Mouse (Mus musculus): ENCODE measurements around the gene Slc6a13.

Gene Slc6a13

DNA sequence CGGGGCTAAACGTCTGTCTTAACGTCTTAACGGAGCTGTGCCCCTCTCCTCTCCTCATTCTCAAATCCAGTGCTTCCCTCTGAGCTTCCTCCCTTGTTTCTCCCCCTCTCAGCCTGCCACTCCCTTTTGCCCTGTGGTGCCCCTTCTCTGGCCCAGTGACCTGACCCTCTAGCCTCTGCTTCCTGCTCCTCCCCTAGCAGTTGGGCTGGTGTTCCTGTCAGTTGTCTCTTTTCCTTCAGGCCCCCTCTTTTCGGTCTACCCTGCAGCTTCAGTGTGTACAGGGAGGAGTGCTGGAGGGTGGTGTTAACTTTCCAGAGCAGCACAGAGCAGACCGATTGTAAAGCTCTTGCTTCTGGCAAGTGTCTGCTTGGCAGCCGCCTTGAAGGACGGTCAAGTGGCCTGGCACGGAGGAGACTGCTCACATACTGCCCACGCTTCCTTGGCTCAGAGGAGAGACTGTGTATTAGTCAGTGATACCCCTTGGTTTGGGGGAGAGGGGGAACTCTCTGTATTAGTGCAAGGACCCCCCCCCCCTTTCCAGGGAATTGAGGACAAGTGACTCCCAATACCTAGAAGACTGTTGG is 26.6 kb downstream of the Slc6a13 start:
- no peak for DNase-seq (ENCODE audit: low read depth)

DNA sequence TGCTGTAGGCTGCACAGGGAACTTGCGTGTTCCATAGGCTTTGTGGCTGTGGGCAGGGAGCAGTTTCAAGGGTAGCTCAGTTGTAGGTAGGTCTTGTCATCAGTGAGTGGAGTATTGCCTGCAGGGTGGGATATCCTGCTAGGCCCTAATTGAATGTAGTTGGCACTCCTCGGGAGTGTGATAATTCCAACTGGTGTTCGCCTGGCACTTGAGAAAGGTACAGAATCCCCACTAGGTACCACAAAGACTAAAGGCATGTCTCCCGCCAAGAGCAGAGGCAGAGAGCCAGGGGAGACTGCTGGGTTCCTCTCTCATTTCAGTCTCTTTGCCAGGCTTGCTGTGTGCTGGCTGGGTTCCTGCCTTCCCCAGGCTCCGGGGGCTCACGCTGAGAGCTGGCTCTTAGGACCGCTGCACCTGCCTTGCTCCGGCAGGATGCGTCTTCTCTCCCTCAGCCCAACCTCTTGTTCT is 28.4 kb downstream of the Slc6a13 start:
- DNase-seq (ENCODE audit: low read depth), result no peak

DNA sequence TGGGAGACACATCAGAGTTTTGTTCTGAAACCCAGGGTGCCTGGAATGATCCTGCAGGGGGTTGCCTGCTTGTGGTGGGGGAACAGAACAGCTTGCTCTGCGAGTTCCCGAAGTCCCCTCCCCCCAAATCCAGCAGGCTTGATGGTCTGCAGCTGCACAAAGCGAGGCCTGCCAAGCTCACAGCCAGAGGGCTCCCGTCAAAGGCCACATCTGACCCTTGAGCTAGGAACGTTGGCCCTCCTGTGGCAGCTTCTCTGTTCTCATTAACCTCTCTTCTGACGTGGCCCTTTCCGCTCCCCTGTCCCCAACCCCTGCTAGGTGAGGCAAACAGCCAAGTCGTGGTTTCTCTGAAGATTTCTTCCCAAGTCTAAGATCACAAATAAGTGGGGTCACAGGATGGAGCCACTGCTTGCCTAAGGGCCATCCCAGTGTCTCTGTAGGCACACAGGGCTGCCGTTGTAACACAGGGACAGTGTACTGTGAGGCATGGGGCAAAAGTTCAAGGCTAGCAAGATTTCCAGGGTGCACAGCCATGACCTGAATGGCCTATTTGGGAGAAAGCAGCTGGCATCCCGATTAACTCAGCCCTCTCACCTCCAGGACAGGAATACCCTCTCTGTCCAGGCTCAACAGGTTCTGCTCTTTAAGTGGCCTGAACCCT is 30.0 kb downstream of the Slc6a13 start:
- no peak for DNase-seq (ENCODE audit: low read depth)

DNA sequence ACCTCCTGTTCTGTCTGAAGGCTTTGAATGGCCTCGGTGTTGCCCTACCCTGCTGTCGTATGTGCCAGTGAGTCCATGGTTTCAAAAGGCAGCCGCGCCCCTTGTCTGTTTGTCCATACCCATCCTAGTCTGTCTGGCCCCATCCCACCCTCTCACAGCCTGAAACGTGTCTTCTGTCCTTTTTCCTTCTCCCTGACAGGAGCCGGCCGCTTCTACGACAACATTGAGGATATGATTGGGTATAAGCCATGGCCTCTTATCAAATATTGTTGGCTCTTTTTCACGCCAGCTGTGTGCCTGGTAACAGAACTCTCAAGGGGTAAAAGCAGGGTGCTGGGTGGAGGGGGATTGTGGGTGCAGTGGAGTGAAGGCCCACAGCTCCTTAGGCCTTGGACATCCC is 35.8 kb downstream of the Slc6a13 start:
- no peak for DNase-seq (ENCODE audit: low read depth)

DNA sequence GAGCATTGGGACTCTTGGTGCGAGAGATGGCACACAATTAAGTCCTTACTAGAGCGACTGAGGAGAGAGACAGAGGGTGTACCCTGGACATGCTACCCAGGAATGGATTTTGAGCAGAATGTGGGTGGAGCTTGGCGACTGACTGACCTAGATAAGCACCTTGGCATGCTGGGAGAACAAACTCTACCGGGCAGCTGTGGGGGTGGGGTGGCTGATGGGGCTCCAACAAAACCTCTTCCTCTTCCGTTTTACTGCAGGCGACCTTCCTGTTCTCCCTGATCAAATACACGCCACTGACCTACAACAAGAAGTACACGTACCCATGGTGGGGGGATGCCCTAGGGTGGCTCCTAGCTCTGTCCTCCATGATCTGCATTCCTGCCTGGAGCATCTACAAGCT is 36.5 kb downstream of the Slc6a13 start:
- DNase-seq (ENCODE audit: low read depth), result no peak

DNA sequence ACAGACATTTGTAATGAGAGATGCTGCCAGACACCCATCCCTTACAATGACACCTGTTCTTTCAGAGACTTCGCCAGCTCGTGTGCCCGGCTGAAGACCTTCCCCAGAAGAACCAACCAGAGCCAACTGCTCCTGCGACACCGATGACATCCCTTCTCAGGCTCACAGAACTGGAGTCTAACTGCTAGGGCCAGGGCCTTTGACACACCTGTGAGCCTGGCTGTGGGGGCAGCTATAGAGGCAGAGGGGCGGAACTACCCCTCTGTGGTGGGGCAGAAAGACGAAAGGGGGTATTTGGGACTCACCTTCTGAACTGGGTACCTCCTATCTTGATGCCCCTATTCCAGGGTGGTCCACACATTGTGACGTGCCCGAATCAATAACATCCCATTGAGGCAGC is 37.2 kb downstream of the Slc6a13 start:
- DNase-seq (ENCODE audit: low read depth), result no peak

GRCm38 (mm10) chr6:121337770-121338518 is 37.9 kb downstream of the Slc6a13 start:
- DNase-seq (ENCODE audit: low read depth), result peak; percentile 80

- no peak for DNase-seq (ENCODE audit: low read depth)
Measured at GRCm38 (mm10) chr6:121338519-121338896, 38.5 kb downstream of the Slc6a13 start.

DNA sequence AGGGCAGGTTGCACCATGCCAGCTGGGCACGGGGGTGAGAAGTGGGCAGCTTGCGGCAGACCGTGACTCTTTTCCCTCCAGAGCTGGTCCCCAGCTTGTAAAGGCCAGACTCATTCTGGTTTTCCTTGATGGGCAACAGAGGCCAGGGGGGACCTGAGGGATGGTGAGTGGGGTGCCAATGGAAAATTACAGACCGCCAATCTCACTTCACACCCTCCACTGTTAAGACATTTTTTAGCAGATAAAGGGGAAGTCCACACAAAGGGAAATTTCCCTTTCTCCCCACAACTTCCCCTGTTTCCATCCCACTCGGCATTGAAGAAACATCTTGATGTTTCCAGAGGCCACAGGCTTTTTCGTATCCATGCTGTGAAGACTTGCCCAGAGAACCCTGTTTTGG is 41.6 kb downstream of the Slc6a13 start:
- no peak for DNase-seq (ENCODE audit: low read depth)

- no peak for DNase-seq (ENCODE audit: low read depth)
Measured at GRCm38 (mm10) chr6:121343026-121343770, 43.2 kb downstream of the Slc6a13 start, which contains the start of gene Slc6a12. Gene Slc6a12, plus strand, starts transcription at chr6:121343076.

DNA sequence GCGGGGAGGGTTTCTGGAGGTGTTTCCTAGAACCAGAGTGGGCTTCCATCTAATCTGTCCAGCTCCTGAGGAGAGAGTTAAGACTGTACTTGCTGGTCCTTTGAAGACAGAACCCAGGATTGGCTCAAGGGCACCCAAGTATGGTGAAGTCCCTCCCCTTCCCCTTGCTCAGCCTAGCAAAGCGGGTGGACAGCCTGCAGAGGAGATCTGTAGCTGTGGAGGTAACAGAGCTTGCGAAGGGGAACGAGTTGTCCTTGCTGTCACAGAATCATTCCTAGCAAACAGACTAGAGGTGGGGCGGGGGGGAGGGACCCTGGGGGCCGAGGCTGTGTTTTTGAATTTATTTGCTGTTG is 43.7 kb downstream of the Slc6a13 start:
- no peak for DNase-seq (ENCODE audit: low read depth)

GRCm38 (mm10) chr6:121344329-121344728 is 44.3 kb downstream of the Slc6a13 start:
- DNase-seq (ENCODE audit: low read depth), result no peak

GRCm38 (mm10) chr6:121346428-121346827 is 46.4 kb downstream of the Slc6a13 start:
- DNase-seq (ENCODE audit: low read depth), result no peak

DNA sequence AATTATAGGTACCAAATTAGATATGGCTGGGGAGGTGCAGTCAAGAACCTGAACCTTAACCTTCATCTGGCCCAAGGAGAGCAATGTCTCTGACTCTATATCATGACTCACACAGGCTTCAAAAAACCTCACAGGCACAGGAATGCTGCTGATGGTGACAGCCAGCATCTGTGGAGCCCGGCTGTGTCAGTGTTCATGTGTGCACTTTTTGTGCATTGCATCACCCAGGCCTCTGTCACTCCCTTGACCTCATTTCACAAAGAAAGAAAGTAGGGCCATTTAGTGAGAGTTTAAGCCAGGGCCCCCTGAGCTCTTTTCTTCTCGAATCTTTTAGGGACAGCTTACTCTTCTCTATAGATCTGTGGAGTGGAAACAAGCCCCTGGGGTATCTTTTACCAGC is 52.2 kb downstream of the Slc6a13 start:
- DNase-seq (ENCODE audit: low read depth), result no peak

- no peak for DNase-seq (ENCODE audit: low read depth)
Measured at GRCm38 (mm10) chr6:121356041-121356440, 56.0 kb downstream of the Slc6a13 start.

GRCm38 (mm10) chr6:121357232-121357631 is 57.2 kb downstream of the Slc6a13 start:
- DNase-seq (ENCODE audit: low read depth), result no peak

DNA sequence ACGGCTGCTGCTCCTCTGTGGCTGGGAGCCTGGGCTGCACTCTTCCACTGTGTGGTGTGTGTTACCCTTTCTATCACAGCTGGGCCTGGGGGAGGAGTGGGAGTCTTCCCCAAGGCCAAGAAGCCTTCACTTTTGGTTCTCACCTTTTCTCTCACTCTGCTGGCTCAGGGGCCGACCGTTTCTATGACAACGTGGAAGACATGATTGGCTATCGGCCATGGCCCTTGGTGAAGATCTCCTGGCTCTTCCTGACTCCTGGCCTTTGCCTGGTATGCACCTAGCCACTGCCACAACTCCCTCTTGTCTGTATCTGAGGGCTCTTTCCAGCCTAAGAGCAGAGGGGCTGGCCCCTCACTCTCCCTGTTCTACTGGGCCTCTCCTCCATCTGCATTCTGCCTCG is 63.0 kb downstream of the Slc6a13 start:
- DNase-seq (ENCODE audit: low read depth), result no peak

DNA sequence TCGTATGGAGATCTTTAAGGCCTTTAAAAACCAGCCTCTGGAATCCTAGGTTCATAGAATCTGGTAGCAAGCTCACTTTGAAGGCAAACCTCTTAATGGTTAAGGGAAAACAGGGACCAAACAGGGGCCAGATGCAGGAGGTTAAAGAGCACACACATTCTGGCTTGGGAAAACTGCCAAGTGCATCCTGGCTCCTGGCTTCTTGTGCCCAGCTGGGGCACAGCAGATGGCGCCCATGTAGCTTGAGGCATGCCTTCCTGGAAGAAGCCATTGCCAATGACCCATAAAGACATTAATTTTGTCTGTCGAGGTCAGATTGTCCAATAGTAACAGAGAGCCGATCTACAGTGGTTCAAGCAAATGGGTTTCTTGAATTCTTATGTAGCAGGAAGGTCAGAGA is 63.9 kb downstream of the Slc6a13 start:
- DNase-seq (ENCODE audit: low read depth), result no peak

- peak; percentile 47 for DNase-seq (ENCODE audit: low read depth)
Measured at GRCm38 (mm10) chr6:121366537-121366936, 66.5 kb downstream of the Slc6a13 start.

GRCm38 (mm10) chr6:121367099-121367498 is 67.1 kb downstream of the Slc6a13 start:
- no peak for DNase-seq (ENCODE audit: low read depth)

DNA sequence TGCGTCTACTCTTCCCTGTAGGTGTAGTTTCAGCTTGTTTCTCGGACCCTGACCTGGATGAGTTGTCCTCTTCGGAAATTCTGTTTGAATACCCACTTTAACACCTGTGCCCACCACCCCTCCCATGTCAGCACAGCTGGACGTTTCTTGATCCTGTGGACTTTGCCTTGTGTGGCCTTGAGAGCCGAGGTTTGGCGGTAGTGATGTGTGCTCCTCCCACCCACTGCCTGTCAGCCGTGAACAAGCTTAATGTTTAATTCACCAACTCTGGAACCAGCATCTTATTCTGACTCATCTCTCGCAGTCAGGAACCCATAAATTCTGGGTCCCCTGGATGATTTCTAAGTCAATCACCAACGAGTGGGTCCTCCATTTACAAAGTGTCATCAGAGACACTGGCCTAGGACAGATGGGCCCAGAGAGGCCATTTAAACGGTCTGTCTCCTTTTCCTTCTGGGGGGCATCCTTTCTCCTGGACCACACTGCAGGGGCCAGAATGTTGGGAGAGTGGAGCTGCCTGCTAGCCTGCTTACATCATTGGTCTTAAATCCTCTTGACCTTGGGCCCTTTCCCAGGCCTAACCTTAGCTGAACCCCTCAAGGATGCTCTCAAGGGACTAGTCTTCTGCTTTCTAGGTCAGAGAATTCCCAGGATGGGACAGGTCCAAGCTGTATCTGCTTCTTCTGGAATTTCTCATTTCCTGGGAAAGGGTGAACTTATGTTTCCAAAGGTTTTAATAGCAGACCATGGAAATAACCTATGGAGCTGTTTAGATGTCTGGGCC is 71.4 kb downstream of the Slc6a13 start:
- no peak for DNase-seq (ENCODE audit: low read depth)

GRCm38 (mm10) chr6:121376159-121376558 is 76.1 kb downstream of the Slc6a13 start:
- no peak for DNase-seq (ENCODE audit: low read depth)
